Mouse (Mus musculus): ENCODE data around the gene Cdh9.

DNA sequence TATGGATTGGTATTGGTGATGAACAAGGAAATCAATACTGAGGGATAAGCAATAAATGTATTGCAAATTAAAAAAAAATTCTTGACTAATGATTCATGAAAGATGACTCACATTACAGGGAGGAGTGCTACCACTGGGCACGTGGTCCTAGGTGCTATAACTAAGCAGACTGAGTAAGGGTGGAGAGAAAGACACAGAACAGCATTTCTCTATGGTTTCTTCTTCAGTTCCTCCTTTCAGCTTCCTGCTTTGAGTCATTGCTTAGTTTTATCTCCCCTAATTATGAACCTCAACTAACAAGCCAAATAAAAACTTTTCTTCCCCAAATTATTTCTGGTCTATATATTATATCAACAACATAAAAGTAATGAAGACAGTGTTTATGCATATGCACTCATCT lies 26.2 kb upstream of the Cdh9 start:
- TF ChIP-seq CTCF (IDR thresholded peaks at IDR 0.05; ENCODE audit: extremely low read depth, insufficient read depth, low read length) (no peak), POLR2A (IDR thresholded peaks at IDR 0.05; ENCODE audit: extremely low read depth, insufficient read depth, low read length) (no peak)

All from cortical plate, adult 2 months (tissue).